Mouse (Mus musculus) C2C12 (cell line): ENCODE results near the gene Rassf1.

Source experiments
- CEBPB ChIP-seq: IDR thresholded peaks from one replicate; pipeline ENCODE4 v1.6.1; 2011; ENCODE audit warnings: low read depth, mild to moderate bottlenecking, control low read depth, moderate library complexity
- CTCF ChIP-seq: IDR thresholded peaks from one replicate; pipeline ENCODE4 v1.5.1; 2011; ENCODE audit not compliant: control insufficient read depth, insufficient read depth, insufficient read length
- FOSL1 ChIP-seq: IDR thresholded peaks from one replicate; pipeline ENCODE4 v1.8.0; 2011; ENCODE audit warnings: mild to moderate bottlenecking, low read length; ENCODE audit not compliant: poor library complexity, insufficient read depth, severe bottlenecking
- MAX ChIP-seq: IDR thresholded peaks from one replicate; pipeline ENCODE4 v1.6.1; 2011; ENCODE audit warnings: mild to moderate bottlenecking, control low read depth
- MYOD1 ChIP-seq: IDR thresholded peaks from one replicate; pipeline ENCODE4 v1.6.1; 2011; ENCODE audit warnings: low read depth; ENCODE audit not compliant: control insufficient read depth, insufficient read length
- MYOG ChIP-seq: IDR thresholded peaks from one replicate; pipeline ENCODE4 v1.6.1; 2011; ENCODE audit not compliant: control insufficient read depth, insufficient read length; ENCODE audit errors: extremely low read depth
- USF1 ChIP-seq: IDR thresholded peaks from one replicate; pipeline ENCODE4 v1.6.1; 2011; ENCODE audit warnings: low read depth, mild to moderate bottlenecking, control low read depth, moderate library complexity

- TF ChIP-seq CTCF, result no peak
- TF ChIP-seq MYOG, result no peak
- TF ChIP-seq USF1, result no peak
- no peak for TF ChIP-seq MAX
- no peak for TF ChIP-seq CEBPB
- no peak for TF ChIP-seq MYOD1
- TF ChIP-seq FOSL1, result no peak
Observed at GRCm38 (mm10) chr9:107593101-107593976, 42.0 kb downstream of the Rassf1 start.
